In genomic region chr15:12204319-12205159, GRCm38 (mm10) we compare ENCODE assay signal across 8 mouse cellular contexts. TPM values are rescaled to one million over a fixed set of nuclear protein-coding genes. Genes with fewer than 3 reads are reported as not detected.
DNase-seq lines count a peak whose midpoint lies in the region; ATAC-seq and TF ChIP-seq lines count a peak whose summit lies in the region.

Mtmr12 (plus strand) TSS chr15:12205028.

- no peaks in the 10 kb centered on the region for H3K9me3 ChIP-seq in hindbrain, postnatal 0 days (ENCODE audit: low read length)

- peaks cover 12% of the 10 kb centered on the region for H3K4me1 ChIP-seq in hindbrain, postnatal 0 days (ENCODE audit: insufficient read depth, low read length)

- intact Hi-C loops in gastrocnemius, adult 2 months (cut with DNase I), result loop anchor here (5.0 kb wide), 2 partner anchors 38 to 118 kb away; partner anchors contain the start of genes 1810049J17Rik and Golph3
- intact Hi-C loops in left cerebral cortex, adult 2 months (cut with DNase I), result loop anchor here (5.0 kb wide), 1 partner anchor 118 kb away; the partner anchor contains the start of genes 1810049J17Rik and Golph3

- H3K27me3 ChIP-seq in hindbrain, postnatal 0 days (ENCODE audit: insufficient read depth, low read length), result no peaks in the 10 kb centered on the region

- peak; percentile 99 for DNase-seq in ZHBTc4 (ENCODE audit: low read depth, low spot score)
- peak; percentile 100 for DNase-seq in gastrocnemius, adult 2 months
- peak; percentile 100 for DNase-seq in hindbrain, postnatal 0 days (ENCODE audit: low spot score)
- peak; percentile 99 to 100 for DNase-seq in left cerebral cortex, adult 2 months (ENCODE audit: extremely low spot score in 1 of 2, low spot score in 2 of 2)
- peak; percentile 99 to 100 for DNase-seq in right cerebral cortex, adult 2 months (ENCODE audit: low spot score in 2 of 2)
- peak; percentile 100 for DNase-seq in urinary bladder, postnatal 14 days (ENCODE audit: low spot score)

- peak; percentile 95 for ATAC-seq in common myeloid progenitor, adult 5-6 weeks (replicated peaks; ENCODE audit: low read depth, poor library complexity, severe bottlenecking)
- ATAC-seq in hindbrain, postnatal 0 days, result peak; percentile 98
- ATAC-seq in megakaryocyte, adult 5-6 weeks (ENCODE audit: poor library complexity, severe bottlenecking), result peak; percentile 94

- H3K36me3 ChIP-seq in hindbrain, postnatal 0 days (ENCODE audit: insufficient read depth, low read length), result no peaks in the 10 kb centered on the region

- TF ChIP-seq CTCF in gastrocnemius, adult 2 months (IDR thresholded peaks at IDR 0.05), result 0 out of 2 replicates have a peak, but pooled peaks have one; percentile 1
- TF ChIP-seq CTCF in hindbrain, postnatal 0 days (IDR thresholded peaks at IDR 0.05; ENCODE audit: low read depth), result no peak
- TF ChIP-seq CTCF in left cerebral cortex, adult 2 months (IDR thresholded peaks at IDR 0.05), result peak; percentile 31

- under 1% methylated on average over 45 of the region's 58 CpGs for WGBS in hindbrain, postnatal 0 days

- H3K4me3 ChIP-seq in gastrocnemius, adult 2 months, result peak within 1 kb of the TSS; percentile 95
- peak within 1 kb of the TSS; percentile 98 for H3K4me3 ChIP-seq in hindbrain, postnatal 0 days (ENCODE audit: low read length)
- H3K4me3 ChIP-seq in left cerebral cortex, adult 2 months, result peak within 1 kb of the TSS; percentile 85

- H3K27ac ChIP-seq in gastrocnemius, adult 2 months, result peak within 1 kb of the TSS; percentile 97
- H3K27ac ChIP-seq in hindbrain, postnatal 0 days, result peak within 1 kb of the TSS; percentile 90
- H3K27ac ChIP-seq in left cerebral cortex, adult 2 months, result peak within 1 kb of the TSS; percentile 93

- peak within 1 kb of the TSS; percentile 65 for H3K4me2 ChIP-seq in hindbrain, postnatal 0 days (ENCODE audit: low read depth, low read length)

- H3K9ac ChIP-seq in hindbrain, postnatal 0 days (replicated peaks; ENCODE audit: low read length), result peak within 1 kb of the TSS; percentile 94

RNA-seq across cellular contexts. Expression of gene Mtmr12, which starts in this region (rescaled TPM):
- total RNA-seq in common myeloid progenitor, adult 5-6 weeks (2017), result 10.9 and 24.7 TPM in 2 replicates
- 1 to 10 TPM; 3.5 to 5.6 TPM for total RNA-seq in gastrocnemius, adult 2 months (2021)
- total RNA-seq in hindbrain, postnatal 0 days (2014; rRNA removed), result 10.7 and 12.6 TPM in 2 replicates
- polyA plus RNA-seq in hindbrain, postnatal 0 days (2015; fragmentation: Nextera tagmentation; extraction: Ambion mirVana), result 5.5 and 5.7 TPM in 2 replicates
- 10 to 100 TPM; 54.9 to 55.6 TPM for total RNA-seq in left cerebral cortex, adult 2 months (2021)
- 16.1 and 17.4 TPM in 2 replicates for total RNA-seq in megakaryocyte, adult 5-6 weeks (2015)
- total RNA-seq in megakaryocyte, adult 5-6 weeks (2017), result 20.6 and 23.3 TPM in 2 replicates

Comparison
In these comparisons a context has a peak if more than half of its experiments do, and no peak if none do; other contexts are left out.
1. Peak in every context shown above with its lines: DNase-seq, ATAC-seq, H3K4me3 ChIP-seq and H3K27ac ChIP-seq.